Mouse (Mus musculus) liver, postnatal 0 days (tissue): ENCODE results near the gene Sars.

Experiments
- CTCF ChIP-seq: sonication (generic); IDR thresholded peaks from 2 replicates; pipeline ENCODE4 v1.5.1; 2016; ENCODE audit warnings: antibody characterized with exemption, low read depth
- EP300 ChIP-seq: IDR thresholded peaks from 2 replicates; pipeline ENCODE4 v1.6.1; 2016; ENCODE audit warnings: antibody characterized with exemption, low read depth, mild to moderate bottlenecking

DNA sequence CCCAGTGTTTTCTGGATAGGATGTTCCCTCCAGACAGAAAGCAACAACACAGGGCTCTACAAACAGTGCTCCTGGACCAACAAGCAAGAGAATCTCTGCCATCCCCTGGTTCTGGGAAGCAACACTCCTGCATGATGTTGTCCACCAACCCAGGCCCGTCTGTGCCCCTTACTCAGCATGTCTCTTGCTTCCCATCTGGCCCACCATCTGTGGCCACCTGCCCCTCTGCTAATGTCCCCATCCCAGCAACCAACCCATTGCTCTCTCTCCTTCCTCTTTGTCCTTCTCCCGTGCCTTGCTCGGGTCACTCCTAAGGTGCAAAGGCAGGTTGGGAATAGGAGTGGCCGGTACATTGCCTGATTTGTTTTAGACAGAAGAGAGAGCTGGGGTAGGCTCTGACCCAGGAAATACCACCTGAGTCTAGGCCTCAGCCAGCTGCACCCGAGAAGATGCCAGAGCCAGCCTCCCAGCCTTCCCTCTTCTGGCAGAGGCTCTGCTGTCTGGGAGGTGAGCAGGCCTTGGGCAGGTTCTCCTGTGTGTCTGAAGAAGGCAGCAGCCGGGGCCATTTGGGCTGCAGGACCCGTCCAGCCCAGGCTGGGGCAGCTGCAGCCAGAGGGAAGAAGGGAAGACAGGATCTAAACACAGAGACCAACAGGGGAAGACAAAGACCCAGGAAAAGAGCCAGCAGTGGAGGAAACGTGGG lies 35.2 kb downstream of the Sars start:
- TF ChIP-seq CTCF (no peak), EP300 (no peak)
